Mouse (Mus musculus) heart, postnatal 0 days (tissue): ENCODE data around the gene Esam. TPM values are rescaled to one million over a fixed set of nuclear protein-coding genes. Genes with fewer than 3 reads are reported as not detected.

Source experiments
- ATAC-seq: fragments of 200-750 bp; cut with Nextera tagmentation; 2 replicates; pipeline ENCODE4 v1.8.0; 2017; ENCODE audit warnings: low read depth, moderate number of reproducible peaks, moderate library complexity; ENCODE audit not compliant: insufficient read depth
- DNase-seq: peaks from one replicate; pipeline ENCODE4 v3.0.0-alpha.2; 2016; ENCODE audit warnings: low spot score
- H3K27ac ChIP-seq: fragments of 300-500 bp; sonication (generic); 2 replicates; pipeline ENCODE4 v1.5.1; 2014; ENCODE audit warnings: low read depth, mild to moderate bottlenecking
- H3K27me3 ChIP-seq: fragments of 300-500 bp; sonication (generic); 2 replicates; pipeline ENCODE4 v1.6.1; 2014; ENCODE audit warnings: low read length, mixed read lengths; ENCODE audit not compliant: control insufficient read depth, insufficient read depth
- H3K36me3 ChIP-seq: fragments of 300-500 bp; sonication (generic); replicated peaks from 2 replicates; pipeline ENCODE4 v1.6.1; 2014; ENCODE audit warnings: low read length, mixed read lengths; ENCODE audit not compliant: control insufficient read depth, insufficient read depth
- H3K4me1 ChIP-seq: fragments of 300-500 bp; sonication (generic); 2 replicates; pipeline ENCODE4 v1.6.1; 2014; ENCODE audit warnings: antibody characterized with exemption; ENCODE audit not compliant: control insufficient read depth, insufficient read depth
- H3K4me2 ChIP-seq: fragments of 300-500 bp; sonication (generic); 2 replicates; pipeline ENCODE4 v1.6.1; 2014; ENCODE audit warnings: low read depth, mild to moderate bottlenecking, low read length, moderate library complexity
- H3K4me3 ChIP-seq: fragments of 300-500 bp; sonication (generic); 2 replicates; pipeline ENCODE4 v1.5.1; 2014; ENCODE audit warnings: low read depth, low read length
- H3K9ac ChIP-seq: fragments of 300-500 bp; sonication (generic); replicated peaks from 2 replicates; pipeline ENCODE4 v1.6.1; 2014; ENCODE audit warnings: low read depth, low read length, mixed read lengths
- H3K9me3 ChIP-seq: fragments of 300-500 bp; sonication (generic); replicated peaks from 2 replicates; pipeline ENCODE4 v1.6.1; 2016; ENCODE audit warnings: low read length; ENCODE audit not compliant: control insufficient read depth
- CTCF ChIP-seq: IDR thresholded peaks from 2 replicates; pipeline ENCODE4 v1.5.1; 2016; ENCODE audit warnings: antibody characterized with exemption, control low read depth, low read depth
- EP300 ChIP-seq: IDR thresholded peaks from 2 replicates; pipeline ENCODE4 v1.6.1; 2016; ENCODE audit warnings: antibody characterized with exemption, low read depth
- WGBS: fragments of 180-500 bp; shearing (Covaris S2); extraction: QIAGEN DNeasy Blood & Tissue Kit; methylation state at CpG from one replicate; pipeline ENCODE4 v1.1.7; 2014; 5-methylcytosine and 5-hydroxymethylcytosine counted together
- polyA plus RNA-seq: library from polyadenylated mRNA; unstranded; fragments of >200 nt; fragmentation: Nextera tagmentation; extraction: Ambion mirVana; gene quantifications from 2 replicates; pipeline ENCODE4 v1.2.1, GENCODE M21; 2015
- total RNA-seq: library from RNA; depleted of rRNA; stranded (reverse); fragments of >200 nt; gene quantifications from 2 replicates; pipeline ENCODE4 v1.2.3, GENCODE M21; 2014; ENCODE audit warnings: low replicate concordance; rRNA removed

Esam gene
- total and polyA plus RNA-seq, 2 experiments from 2014 or later: 83.4 to 117 TPM

DNA sequence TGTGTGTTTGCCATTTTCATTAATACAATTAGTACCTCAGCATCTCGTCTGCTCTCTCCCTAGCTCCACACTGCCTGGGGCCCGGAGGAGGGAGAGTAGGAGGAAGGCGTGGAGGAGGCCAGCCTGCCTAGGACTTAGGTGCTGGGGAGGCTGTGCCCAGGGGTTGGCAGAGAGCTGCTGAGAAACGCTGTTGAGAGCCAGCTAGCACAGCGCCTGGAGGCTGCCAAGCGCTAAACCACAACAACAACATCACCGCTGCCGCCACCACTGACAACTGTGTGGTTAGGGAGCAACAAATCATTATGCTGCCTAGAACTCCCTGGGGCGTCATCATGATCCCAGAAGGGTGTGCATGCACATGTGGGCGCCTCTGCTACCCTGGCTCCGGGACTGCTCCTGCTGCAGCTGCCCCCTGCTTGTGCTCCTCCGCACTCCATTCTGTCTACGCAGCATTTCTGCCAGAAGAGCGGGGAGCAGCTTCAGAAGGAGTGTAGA lies 48.6 kb downstream of the Esam start:
- no peak overlapping the region for H3K9ac ChIP-seq
- H3K36me3 ChIP-seq: no peaks in the 10 kb centered on the region
- H3K4me3 ChIP-seq: no peak overlapping the region
- H3K4me2 ChIP-seq: no peak overlapping the region
- ATAC-seq (no peak), DNase-seq (no peak)
- H3K4me1 ChIP-seq: 0 out of 2 replicates have a peak, but pooled peaks cover 7% of the 10 kb centered on the region
- 35% methylated on average over 14 of the region's 14 CpGs for WGBS
- TF ChIP-seq CTCF (no peak), EP300 (no peak)
- no peak overlapping the region for H3K27ac ChIP-seq
- no peaks in the 10 kb centered on the region for H3K27me3 ChIP-seq
- no peaks in the 10 kb centered on the region for H3K9me3 ChIP-seq

DNA sequence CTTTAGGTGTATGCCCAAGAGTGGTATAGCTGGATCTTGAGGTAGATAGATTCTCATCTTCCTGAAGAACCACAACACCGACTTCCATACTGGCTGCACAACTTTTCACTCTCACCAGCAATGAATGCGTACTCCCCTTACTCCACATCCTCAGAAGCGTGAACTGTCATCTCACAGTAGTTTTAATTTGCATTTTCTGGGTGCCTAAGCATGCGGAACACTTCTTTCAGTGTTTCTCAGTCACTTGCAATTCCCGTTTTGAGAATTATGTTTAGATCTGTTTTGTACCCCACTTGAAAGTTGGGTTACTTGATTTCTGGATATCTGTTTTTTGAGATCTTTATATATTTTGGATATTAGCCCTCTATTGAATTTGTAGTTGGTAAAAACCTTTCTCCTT lies 55.7 kb downstream of the Esam start:
- Histone ChIP-seq H3K27ac (no peak overlapping the region), H3K4me1 (no peaks in the 10 kb centered on the region), H3K36me3 (no peaks in the 10 kb centered on the region), H3K4me3 (no peak overlapping the region), H3K27me3 (no peaks in the 10 kb centered on the region), H3K9ac (no peak overlapping the region), H3K4me2 (no peak overlapping the region), H3K9me3 (no peaks in the 10 kb centered on the region)
- DNase-seq (no peak), ATAC-seq (no peak)
- TF ChIP-seq EP300: no peak
- 79% methylated on average over 5 of the region's 5 CpGs for WGBS

DNA sequence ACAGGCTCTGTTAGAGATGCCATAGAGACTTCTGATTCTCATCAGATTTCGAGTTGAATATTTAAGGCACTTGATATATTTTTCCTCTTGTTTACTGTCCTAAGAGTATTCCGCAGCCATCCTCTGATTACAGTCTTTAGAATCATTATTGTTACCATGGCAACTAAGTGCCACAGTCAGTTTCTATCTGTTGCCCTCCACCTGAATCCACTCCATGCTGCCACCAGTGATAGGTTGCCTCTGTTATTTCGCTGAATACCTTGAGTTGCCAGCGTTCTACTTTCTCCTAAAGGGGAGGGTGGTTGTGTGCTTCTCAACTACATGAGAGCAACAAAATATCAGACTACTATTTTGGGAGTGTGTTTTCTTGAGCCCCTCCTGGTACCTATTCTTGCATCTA lies 58.8 kb downstream of the Esam start:
- 64% methylated on average over 4 of the region's 4 CpGs for WGBS
- DNase-seq: no peak
- TF ChIP-seq EP300 (no peak), CTCF (no peak)

More for the DNA sequence above, 58.8 kb downstream of the Esam start:
- ATAC-seq: no peak
- Histone ChIP-seq H3K4me2 (no peak overlapping the region), H3K27me3 (no peaks in the 10 kb centered on the region), H3K9me3 (no peaks in the 10 kb centered on the region), H3K9ac (no peak overlapping the region), H3K4me1 (no peaks in the 10 kb centered on the region), H3K4me3 (no peak overlapping the region), H3K36me3 (no peaks in the 10 kb centered on the region), H3K27ac (no peak overlapping the region)

Other genes starting within 250 kb of the Esam start
- gene Ccdc15, start 179.6 kb upstream of the Esam start, total RNA-seq: 0.99 and 4.4 TPM in 2 replicates
- 2.5 and 2.7 TPM in 2 replicates for gene Ccdc15, start 179.6 kb upstream of the Esam start, polyA plus RNA-seq
- gene Hepacam, start 160.7 kb upstream of the Esam start, total RNA-seq: 0.04 TPM in 1 of 2 replicates, not detected in the other
- gene Hepacam, start 160.7 kb upstream of the Esam start, polyA plus RNA-seq: 0.03 and 0.10 TPM in 2 replicates
- gene Robo4, start 126.2 kb upstream of the Esam start, total RNA-seq: 29.5 and 44.2 TPM in 2 replicates
- 10.2 and 12.4 TPM in 2 replicates for gene Robo4, start 126.2 kb upstream of the Esam start, polyA plus RNA-seq
- not detected in 2 replicates for gene Robo3, start 94.8 kb upstream of the Esam start, total RNA-seq
- 0.12 and 0.18 TPM in 2 replicates for gene Robo3, start 94.8 kb upstream of the Esam start, polyA plus RNA-seq
- gene Msantd2, start 38.8 kb upstream of the Esam start, total RNA-seq: 3.8 and 5.3 TPM in 2 replicates
- gene Msantd2, start 38.8 kb upstream of the Esam start, polyA plus RNA-seq: 5.8 and 6.4 TPM in 2 replicates
- gene Vsig2, start 11.2 kb downstream of the Esam start, total RNA-seq: 17.2 TPM in 1 of 2 replicates, not detected in the other
- 1.4 and 1.5 TPM in 2 replicates for gene Vsig2, start 11.2 kb downstream of the Esam start, polyA plus RNA-seq
- not detected in 2 replicates for gene Nrgn, start 24.8 kb downstream of the Esam start, total RNA-seq
- 2.0 and 2.3 TPM in 2 replicates for gene Nrgn, start 24.8 kb downstream of the Esam start, polyA plus RNA-seq
- gene Siae, start 27.6 kb downstream of the Esam start, total RNA-seq: 5.4 and 5.8 TPM in 2 replicates
- gene Siae, start 27.6 kb downstream of the Esam start, polyA plus RNA-seq: 6.4 and 9.3 TPM in 2 replicates
- gene Spa17, start 85.6 kb downstream of the Esam start, total RNA-seq: 13.8 TPM in 1 of 2 replicates, not detected in the other
- 14.0 and 15.7 TPM in 2 replicates for gene Spa17, start 85.6 kb downstream of the Esam start, polyA plus RNA-seq
- 73.3 and 86.2 TPM in 2 replicates for gene Tbrg1, start 129.2 kb downstream of the Esam start, total RNA-seq
- gene Tbrg1, start 129.2 kb downstream of the Esam start, polyA plus RNA-seq: 78.3 and 80.5 TPM in 2 replicates
- not detected in 2 replicates for gene Panx3, start 141.2 kb downstream of the Esam start, total RNA-seq
- gene Panx3, start 141.2 kb downstream of the Esam start, polyA plus RNA-seq: not detected in 2 replicates
- gene Olfr160, start 188.2 kb downstream of the Esam start, total RNA-seq: not detected in 2 replicates
- gene Olfr160, start 188.2 kb downstream of the Esam start, polyA plus RNA-seq: not detected in 2 replicates
- not detected in 2 replicates for gene Olfr874, start 217.0 kb downstream of the Esam start, total RNA-seq
- gene Olfr874, start 217.0 kb downstream of the Esam start, polyA plus RNA-seq: not detected in 2 replicates
- gene Olfr875, start 243.8 kb downstream of the Esam start, total RNA-seq: not detected in 2 replicates
- gene Olfr875, start 243.8 kb downstream of the Esam start, polyA plus RNA-seq: not detected in 2 replicates